Mouse (Mus musculus) intestine, postnatal 0 days (tissue): Measurements from ENCODE around the gene Polr2l. TPM values are rescaled to one million over a fixed set of nuclear protein-coding genes. Genes with fewer than 3 reads are reported as not detected.

Experiments used
- ATAC-seq: fragments of 200-750 bp; cut with Nextera tagmentation; 2 replicates; pipeline ENCODE4 v1.8.0; 2017; ENCODE audit warnings: mild to moderate bottlenecking, moderate TSS enrichment, moderate library complexity
- H3K27ac ChIP-seq: fragments of 300-500 bp; sonication (generic); 2 replicates; pipeline ENCODE4 v1.5.1; 2014; ENCODE audit warnings: mild to moderate bottlenecking, low read depth, low read length, moderate library complexity
- H3K27me3 ChIP-seq: fragments of 300-500 bp; sonication (generic); replicated peaks from 2 replicates; pipeline ENCODE4 v1.6.1; 2014; ENCODE audit warnings: low read length, mixed read lengths; ENCODE audit not compliant: control insufficient read depth, insufficient read depth
- H3K36me3 ChIP-seq: fragments of 300-500 bp; sonication (generic); 2 replicates; pipeline ENCODE4 v1.6.1; 2014; ENCODE audit warnings: mild to moderate bottlenecking, moderate library complexity; ENCODE audit not compliant: control insufficient read depth, insufficient read depth
- H3K4me1 ChIP-seq: fragments of 300-500 bp; sonication (generic); replicated peaks from 2 replicates; pipeline ENCODE4 v1.6.1; 2014; ENCODE audit warnings: antibody characterized with exemption, low read length, mixed read lengths; ENCODE audit not compliant: control insufficient read depth, insufficient read depth
- H3K4me2 ChIP-seq: fragments of 300-500 bp; sonication (generic); replicated peaks from 2 replicates; pipeline ENCODE4 v1.6.1; 2014; ENCODE audit warnings: low read depth, mild to moderate bottlenecking, moderate library complexity
- H3K4me3 ChIP-seq: fragments of 300-500 bp; sonication (generic); 2 replicates; pipeline ENCODE4 v1.5.1; 2014; ENCODE audit warnings: low read depth, low read length
- H3K9ac ChIP-seq: fragments of 300-500 bp; sonication (generic); 2 replicates; pipeline ENCODE4 v1.6.1; 2014; ENCODE audit warnings: mild to moderate bottlenecking, low read depth, low read length
- H3K9me3 ChIP-seq: fragments of 300-500 bp; sonication (generic); 2 replicates; pipeline ENCODE4 v1.6.1; 2016; ENCODE audit warnings: mixed run types; ENCODE audit not compliant: control insufficient read depth
- CTCF ChIP-seq: sonication (generic); IDR thresholded peaks from 2 replicates; pipeline ENCODE4 v1.5.1; 2016; ENCODE audit warnings: low read depth, mild to moderate bottlenecking, control low read depth, antibody characterized with exemption, moderate library complexity
- WGBS: fragments of 180-500 bp; shearing (Covaris S2); extraction: QIAGEN DNeasy Blood & Tissue Kit; methylation state at CpG from one replicate; pipeline ENCODE4 v1.1.7; 2014; 5-methylcytosine and 5-hydroxymethylcytosine counted together
- polyA plus RNA-seq: library from polyadenylated mRNA; unstranded; fragments of >200 nt; fragmentation: Nextera tagmentation; extraction: Ambion mirVana; gene quantifications from 2 replicates; pipeline ENCODE4 v1.2.1, GENCODE M21; 2015

The Polr2l gene
- polyA plus RNA-seq, 1 experiment from 2014 or later: 36.8 TPM

DNA sequence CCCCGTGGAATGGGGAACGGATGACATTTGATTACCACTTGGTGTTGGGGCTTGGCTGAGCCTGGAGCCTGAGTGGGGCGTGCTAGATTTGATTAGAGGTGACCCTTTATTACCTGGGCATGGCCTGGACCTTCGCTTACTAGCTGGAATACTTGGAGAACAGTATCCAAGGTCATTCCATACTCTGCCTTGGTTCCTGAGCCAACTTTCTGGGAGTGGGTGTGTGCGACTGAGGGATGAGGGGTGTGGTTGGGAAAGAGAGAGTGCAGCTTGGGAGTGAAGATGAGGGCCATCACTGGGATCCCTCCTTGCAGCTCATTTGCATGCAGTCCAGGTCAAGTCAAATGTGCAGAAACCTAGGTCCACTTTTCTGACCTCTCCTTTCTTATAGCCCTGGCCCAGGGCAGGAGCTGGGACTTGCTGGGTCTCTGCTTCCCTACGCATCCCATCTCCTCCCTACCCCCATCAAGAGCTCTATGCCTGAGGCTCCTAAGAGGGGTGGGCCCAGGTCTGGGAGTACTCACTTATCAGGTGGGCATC lies 8.3 kb upstream of the Polr2l start:
- H3K4me1 ChIP-seq: no peaks in the 10 kb centered on the region; the same call in 1 of the 2 replicates
- H3K4me2 ChIP-seq: no peak overlapping the region
- TF ChIP-seq CTCF: no peak
- ATAC-seq: no peak
- H3K4me3 ChIP-seq: no peak overlapping the region
- H3K27me3 ChIP-seq: peaks cover 18% of the 10 kb centered on the region; the same call in 1 of the 2 replicates
- H3K9ac ChIP-seq: no peak overlapping the region
- no peaks in the 10 kb centered on the region for H3K9me3 ChIP-seq
- 75% methylated on average over 6 of the region's 6 CpGs for WGBS
- H3K36me3 ChIP-seq: peaks cover 3% of the 10 kb centered on the region; the same call in 1 of the 2 replicates
- no peak overlapping the region for H3K27ac ChIP-seq

DNA sequence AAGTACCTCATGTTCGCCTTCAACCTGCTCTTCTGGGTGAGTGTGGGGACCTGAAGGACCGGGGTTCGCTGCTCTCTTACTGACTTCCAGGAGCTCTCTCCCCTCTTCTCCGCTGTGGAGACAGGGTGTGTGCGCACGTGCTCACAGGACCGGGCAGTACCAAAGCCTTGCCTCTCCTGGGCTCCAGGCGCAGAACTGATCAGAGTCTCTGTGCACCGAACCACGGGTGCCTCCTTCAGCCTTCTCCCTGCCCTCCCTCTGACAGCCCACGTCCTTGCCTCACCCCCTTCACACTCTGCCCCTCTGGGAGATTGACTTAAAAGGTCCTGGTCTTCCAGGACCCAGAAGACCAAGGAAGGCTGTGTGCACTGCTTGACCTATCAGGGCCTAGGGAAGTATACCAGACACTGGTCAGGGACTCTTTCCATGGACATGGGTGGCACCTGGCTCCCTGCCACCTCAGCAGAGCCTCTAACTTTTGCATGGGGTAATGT lies 7.6 kb upstream of the Polr2l start:
- H3K27ac ChIP-seq: no peak overlapping the region
- no peak overlapping the region for H3K9ac ChIP-seq
- TF ChIP-seq CTCF: no peak
- WGBS: 13% methylated on average over 11 of the region's 11 CpGs
- H3K4me2 ChIP-seq: peak overlapping the region; percentile 89
- ATAC-seq: no peak
- peaks cover 18% of the 10 kb centered on the region; the same call in 1 of the 2 replicates for H3K27me3 ChIP-seq
- no peaks in the 10 kb centered on the region; the same call in 1 of the 2 replicates for H3K4me1 ChIP-seq
- peak overlapping the region; percentile 48 for H3K4me3 ChIP-seq
- peaks cover 3% of the 10 kb centered on the region; the same call in 1 of the 2 replicates for H3K36me3 ChIP-seq
- H3K9me3 ChIP-seq: no peaks in the 10 kb centered on the region

DNA sequence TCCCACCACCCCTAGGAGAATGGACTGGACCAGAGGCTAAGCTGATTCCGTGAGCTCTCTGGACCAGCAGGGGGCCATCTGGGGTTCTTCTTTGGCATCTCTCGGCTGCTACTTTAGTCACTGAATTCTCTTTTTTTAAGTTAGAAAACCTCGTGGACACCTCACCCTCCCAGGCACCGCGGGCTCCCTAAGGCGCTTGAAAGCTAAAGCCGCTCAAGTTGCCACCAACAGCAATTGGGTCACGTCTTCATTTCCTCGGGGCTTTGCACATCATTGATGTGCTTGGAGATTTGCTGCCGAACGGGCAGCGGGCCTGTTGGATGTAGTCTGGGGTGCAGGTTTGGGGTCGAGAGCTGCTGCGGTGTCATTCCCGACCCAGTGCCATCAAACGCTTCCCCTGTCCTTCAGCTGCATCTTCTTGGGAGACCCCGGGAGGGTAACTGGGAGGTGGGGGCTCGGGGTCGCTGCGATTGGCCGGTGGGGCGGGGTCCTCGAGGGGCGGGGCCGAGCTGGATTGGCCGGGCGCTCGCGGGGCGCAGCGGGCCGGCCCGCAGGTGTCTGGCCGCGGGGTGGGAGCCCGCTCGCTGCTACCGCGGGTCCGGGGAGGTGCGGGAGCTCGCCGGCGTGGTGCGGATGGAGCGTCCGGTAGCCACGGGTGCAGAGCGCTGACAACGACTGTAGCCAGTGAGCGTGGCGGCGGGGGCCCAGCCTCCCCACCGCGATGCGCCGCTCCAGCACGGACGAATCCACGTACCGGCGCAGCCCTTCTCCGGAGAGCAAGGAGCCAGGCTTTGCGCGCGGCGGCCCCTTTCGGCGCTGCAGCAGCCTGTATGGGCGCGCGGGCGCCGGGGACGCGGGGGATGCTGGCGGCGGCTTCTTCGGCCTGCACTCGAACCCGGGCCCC lies 6.8 kb upstream of the Polr2l start:
- H3K27me3 ChIP-seq: peaks cover 18% of the 10 kb centered on the region; the same call in 1 of the 2 replicates
- H3K36me3 ChIP-seq: no peaks in the 10 kb centered on the region
- no peaks in the 10 kb centered on the region for H3K9me3 ChIP-seq
- peak overlapping the region; percentile 31; the same call in 1 of the 2 replicates for H3K9ac ChIP-seq
- H3K4me2 ChIP-seq: peak overlapping the region; percentile 89
- peak overlapping the region; percentile 48 for H3K4me3 ChIP-seq
- no peak for ATAC-seq
- no peaks in the 10 kb centered on the region; the same call in 1 of the 2 replicates for H3K4me1 ChIP-seq
- peak; percentile 64 for TF ChIP-seq CTCF
- no peak overlapping the region for H3K27ac ChIP-seq
- 1% methylated on average over 72 of the region's 81 CpGs for WGBS

DNA sequence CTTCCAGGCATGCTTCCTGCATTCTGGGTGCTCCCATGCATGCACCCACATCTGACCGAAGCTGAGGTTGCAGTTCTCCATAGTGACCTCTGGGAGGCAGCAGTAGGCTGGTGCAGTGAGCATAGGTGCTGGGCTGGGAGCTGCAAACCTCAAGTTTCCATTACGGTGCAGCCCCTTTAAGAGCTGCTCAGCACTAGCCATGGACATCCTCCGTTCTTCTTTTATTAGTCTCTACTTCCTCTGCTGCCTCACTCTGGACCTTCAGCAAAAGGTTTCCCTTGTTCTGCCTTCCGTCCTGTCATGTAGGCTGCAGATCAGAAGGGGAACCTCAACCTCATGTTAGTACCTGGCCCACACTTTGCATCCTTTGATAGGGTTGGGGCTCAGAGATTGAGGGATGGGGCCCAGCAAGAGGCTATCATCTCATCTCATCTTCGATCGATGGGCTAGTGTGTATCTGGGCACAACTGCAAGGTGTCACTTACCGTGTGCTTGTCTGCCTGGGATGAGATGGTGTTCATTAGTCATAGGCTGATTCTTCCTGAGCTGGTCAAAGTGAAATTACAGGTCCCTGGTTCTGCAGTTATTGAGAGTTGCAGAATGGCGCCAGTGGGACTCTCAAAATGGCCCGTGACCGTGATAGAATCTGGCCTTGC lies 6.0 kb upstream of the Polr2l start:
- peak overlapping the region; percentile 48 for H3K4me3 ChIP-seq
- peaks cover 3% of the 10 kb centered on the region; the same call in 1 of the 2 replicates for H3K4me1 ChIP-seq
- H3K27me3 ChIP-seq: peaks cover 18% of the 10 kb centered on the region; the same call in 1 of the 2 replicates
- no peaks in the 10 kb centered on the region for H3K9me3 ChIP-seq
- peak overlapping the region; percentile 89 for H3K4me2 ChIP-seq
- ATAC-seq: peak; percentile 54
- no peak overlapping the region for H3K9ac ChIP-seq
- 9% methylated on average over 10 of the region's 10 CpGs for WGBS
- H3K27ac ChIP-seq: no peak overlapping the region
- TF ChIP-seq CTCF: peak; percentile 97
- no peaks in the 10 kb centered on the region for H3K36me3 ChIP-seq

DNA sequence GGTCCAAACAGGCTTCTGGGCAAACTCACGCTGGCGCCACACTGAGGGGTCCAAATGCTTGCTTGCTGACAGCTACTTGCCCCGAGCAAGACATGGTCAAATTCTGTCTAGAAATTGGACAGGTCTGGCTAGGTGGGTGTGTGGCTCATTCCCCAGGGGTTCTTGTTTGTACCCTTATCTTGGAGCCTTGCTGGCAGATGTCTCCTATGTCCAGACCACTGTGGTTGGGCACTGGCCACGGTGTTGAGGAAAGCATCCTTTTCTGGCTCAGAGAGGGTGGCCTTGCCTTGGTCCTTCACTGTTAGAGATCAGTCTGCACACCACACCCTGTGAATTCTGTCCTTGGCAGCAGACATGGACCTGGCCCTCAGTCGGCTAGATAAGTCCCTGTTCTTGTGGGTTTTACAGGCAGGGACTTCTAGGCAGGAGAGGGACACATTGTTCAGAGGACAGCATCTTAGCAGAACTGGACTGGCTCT lies 3.4 kb upstream of the Polr2l start:
- 76% methylated on average over 5 of the region's 5 CpGs for WGBS
- no peak overlapping the region; the same call in 1 of the 2 replicates for H3K27ac ChIP-seq
- ATAC-seq: no peak

More for the DNA sequence above, 3.4 kb upstream of the Polr2l start:
- Histone ChIP-seq H3K27me3 (peaks cover 18% of the 10 kb centered on the region; the same call in 1 of the 2 replicates), H3K9ac (no peak overlapping the region), H3K4me3 (no peak overlapping the region), H3K4me1 (peaks cover 10% of the 10 kb centered on the region; the same call in 1 of the 2 replicates), H3K36me3 (no peaks in the 10 kb centered on the region), H3K4me2 (peak overlapping the region; percentile 21; the same call in 1 of the 2 replicates), H3K9me3 (no peaks in the 10 kb centered on the region)
- TF ChIP-seq CTCF: no peak
